Mouse (Mus musculus) C2C12 (cell line): ENCODE measurements around the gene Actn3. TPM values are rescaled to one million over a fixed set of nuclear protein-coding genes. Genes with fewer than 3 reads are reported as not detected.

Experiments used
- H3K27me3 ChIP-seq: one replicate; pipeline ENCODE4 v1.6.1; 2011; ENCODE audit not compliant: control insufficient read depth, insufficient read depth, insufficient read length
- H3K36me3 ChIP-seq: one replicate; pipeline ENCODE4 v1.6.1; 2011; ENCODE audit not compliant: control insufficient read depth, insufficient read depth
- H3K4me3 ChIP-seq: one replicate; pipeline ENCODE4 v1.5.1; 2011; ENCODE audit warnings: mild to moderate bottlenecking, control low read depth; ENCODE audit not compliant: poor library complexity, insufficient read depth, severe bottlenecking
- H3K79me2 ChIP-seq: one replicate; pipeline ENCODE4 v1.6.1; 2011; ENCODE audit not compliant: control insufficient read depth, insufficient read depth
- H3K79me3 ChIP-seq: one replicate; pipeline ENCODE4 v1.6.1; 2011; ENCODE audit warnings: low read depth, control low read depth
- H3ac ChIP-seq: one replicate; pipeline ENCODE3; 2011; ENCODE audit warnings: low read depth; ENCODE audit not compliant: control insufficient read depth, insufficient read length
- CEBPB ChIP-seq: IDR thresholded peaks from one replicate; pipeline ENCODE4 v1.6.1; 2011; ENCODE audit warnings: low read depth, mild to moderate bottlenecking, control low read depth, moderate library complexity
- CTCF ChIP-seq: IDR thresholded peaks from one replicate; pipeline ENCODE4 v1.5.1; 2011; ENCODE audit not compliant: control insufficient read depth, insufficient read depth, insufficient read length
- FOSL1 ChIP-seq: IDR thresholded peaks from one replicate; pipeline ENCODE4 v1.8.0; 2011; ENCODE audit warnings: mild to moderate bottlenecking, low read length; ENCODE audit not compliant: poor library complexity, insufficient read depth, severe bottlenecking
- MAX ChIP-seq: IDR thresholded peaks from one replicate; pipeline ENCODE4 v1.6.1; 2011; ENCODE audit warnings: mild to moderate bottlenecking, control low read depth
- MYOD1 ChIP-seq: IDR thresholded peaks from one replicate; pipeline ENCODE4 v1.6.1; 2011; ENCODE audit warnings: low read depth; ENCODE audit not compliant: control insufficient read depth, insufficient read length
- MYOG ChIP-seq: IDR thresholded peaks from one replicate; pipeline ENCODE4 v1.6.1; 2011; ENCODE audit not compliant: control insufficient read depth, insufficient read length; ENCODE audit errors: extremely low read depth
- USF1 ChIP-seq: IDR thresholded peaks from one replicate; pipeline ENCODE4 v1.6.1; 2011; ENCODE audit warnings: low read depth, mild to moderate bottlenecking, control low read depth, moderate library complexity
- polyA plus RNA-seq: library from polyadenylated mRNA; unstranded; fragments of >200 nt; fragmentation: generic; extraction: Trizol; gene quantifications from one replicate; pipeline ENCODE4 v1.2.1, GENCODE M21; 2012; ENCODE audit warnings: missing spikeins

Actn3 gene
- polyA plus RNA-seq, 1 experiment: 20.8 TPM

- Histone ChIP-seq H3K36me3 (no peaks in the 10 kb centered on the region), H3ac (no peak overlapping the region), H3K79me2 (no peaks in the 10 kb centered on the region), H3K79me3 (no peaks in the 10 kb centered on the region), H3K27me3 (peaks cover 37% of the 10 kb centered on the region), H3K4me3 (no peak overlapping the region)
- TF ChIP-seq MAX: no peak
- TF ChIP-seq MYOG: no peak
- TF ChIP-seq CTCF: no peak
- no peak for TF ChIP-seq MYOD1
- no peak for TF ChIP-seq FOSL1
- no peak for TF ChIP-seq USF1
- TF ChIP-seq CEBPB: no peak
Observed at GRCm38 (mm10) chr19:4850281-4850680, 27.4 kb downstream of the Actn3 start.

- Histone ChIP-seq H3ac (no peak overlapping the region), H3K4me3 (no peak overlapping the region), H3K27me3 (peaks cover 34% of the 10 kb centered on the region), H3K79me3 (no peaks in the 10 kb centered on the region), H3K79me2 (no peaks in the 10 kb centered on the region), H3K36me3 (no peaks in the 10 kb centered on the region)
- TF ChIP-seq CEBPB (no peak), MAX (no peak), CTCF (no peak), MYOG (no peak), MYOD1 (no peak), USF1 (no peak), FOSL1 (no peak)
Observed at GRCm38 (mm10) chr19:4849800-4850199, 27.9 kb downstream of the Actn3 start.

- Histone ChIP-seq H3K36me3 (no peaks in the 10 kb centered on the region), H3ac (no peak overlapping the region), H3K79me2 (no peaks in the 10 kb centered on the region), H3K79me3 (no peaks in the 10 kb centered on the region), H3K27me3 (peaks cover 30% of the 10 kb centered on the region), H3K4me3 (no peak overlapping the region)
- TF ChIP-seq USF1: no peak
- peak; percentile 34 for TF ChIP-seq CTCF
Observed at GRCm38 (mm10) chr19:4847490-4847889, 30.2 kb downstream of the Actn3 start.

GRCm38 (mm10) chr19:4845846-4846245 is 31.9 kb downstream of the Actn3 start:
- H3K79me2 ChIP-seq: no peaks in the 10 kb centered on the region
- no peaks in the 10 kb centered on the region for H3K36me3 ChIP-seq
- H3ac ChIP-seq: no peak overlapping the region
- peaks cover 39% of the 10 kb centered on the region for H3K27me3 ChIP-seq
- no peak overlapping the region for H3K4me3 ChIP-seq
- H3K79me3 ChIP-seq: no peaks in the 10 kb centered on the region
- TF ChIP-seq CTCF (no peak), MAX (no peak), FOSL1 (no peak), MYOD1 (no peak), MYOG (no peak), CEBPB (no peak), USF1 (no peak)

- Histone ChIP-seq H3K79me2 (no peaks in the 10 kb centered on the region), H3ac (no peak overlapping the region), H3K79me3 (no peaks in the 10 kb centered on the region), H3K36me3 (no peaks in the 10 kb centered on the region), H3K27me3 (peaks cover 26% of the 10 kb centered on the region), H3K4me3 (no peak overlapping the region)
- TF ChIP-seq USF1 (no peak), MAX (no peak), FOSL1 (no peak), MYOD1 (no peak), CEBPB (no peak), CTCF (no peak), MYOG (no peak)
Observed at GRCm38 (mm10) chr19:4842611-4843010, 35.1 kb downstream of the Actn3 start.

- H3K79me3 ChIP-seq: no peaks in the 10 kb centered on the region
- no peaks in the 10 kb centered on the region for H3K79me2 ChIP-seq
- peaks cover 23% of the 10 kb centered on the region for H3K27me3 ChIP-seq
- H3K4me3 ChIP-seq: no peak overlapping the region
- H3K36me3 ChIP-seq: no peaks in the 10 kb centered on the region
- TF ChIP-seq CTCF: no peak
- TF ChIP-seq MYOG: no peak
- TF ChIP-seq CEBPB: no peak
- no peak for TF ChIP-seq MYOD1
- no peak for TF ChIP-seq MAX
- TF ChIP-seq FOSL1: no peak
- no peak for TF ChIP-seq USF1
- no peak overlapping the region for H3ac ChIP-seq
Observed at GRCm38 (mm10) chr19:4840848-4841247, 36.9 kb downstream of the Actn3 start.
